Mouse (Mus musculus): Measurements from ENCODE around the gene Clp1. TPM values are rescaled to one million over a fixed set of nuclear protein-coding genes. Genes with fewer than 3 reads are reported as not detected.

The Clp1 gene
- polyA plus RNA-seq, 1 experiment from 2014 or later, result 19.3 TPM

GRCm38 (mm10) chr2:84726716-84727115 lies 434 bp downstream of the Clp1 start:
- Histone ChIP-seq H3K9me3 (ENCODE audit: low read length) (no peaks in the 10 kb centered on the region), H3K4me1 (ENCODE audit: insufficient read depth, low read depth, low read length) (peaks cover 6% of the 10 kb centered on the region; the same call in 1 of the 2 replicates), H3K36me3 (ENCODE audit: insufficient read depth, low read length) (peaks cover 10% of the 10 kb centered on the region; the same call in 1 of the 2 replicates), H3K27me3 (replicated peaks; ENCODE audit: insufficient read depth, low read length) (no peaks in the 10 kb centered on the region), H3K4me2 (replicated peaks; ENCODE audit: low read depth, low read length) (peak overlapping the region; percentile 72), H3K9ac (replicated peaks; ENCODE audit: low read depth) (peak overlapping the region; percentile 62), H3K4me3 (ENCODE audit: low read depth, low read length) (peak overlapping the region; percentile 52), H3K27ac (ENCODE audit: low read length) (peak overlapping the region; percentile 85; the same call in 1 of the 2 replicates)
- DNase-seq (ENCODE audit: low spot score), result no peak
- no peak for ATAC-seq
- TF ChIP-seq CTCF (IDR thresholded peaks at IDR 0.05), result no peak
- TF ChIP-seq EP300 (IDR thresholded peaks at IDR 0.05), result no peak
- WGBS, result 3% methylated on average over 9 of the region's 9 CpGs

GRCm38 (mm10) chr2:84725770-84726169 lies 1.4 kb downstream of the Clp1 start:
- H3K27me3 ChIP-seq (replicated peaks; ENCODE audit: insufficient read depth, low read length), result no peaks in the 10 kb centered on the region
- H3K4me2 ChIP-seq (replicated peaks; ENCODE audit: low read depth, low read length), result no peak overlapping the region
- peaks cover 10% of the 10 kb centered on the region; the same call in 1 of the 2 replicates for H3K36me3 ChIP-seq (ENCODE audit: insufficient read depth, low read length)
- TF ChIP-seq CTCF (IDR thresholded peaks at IDR 0.05) (no peak), EP300 (IDR thresholded peaks at IDR 0.05) (no peak)
- no peak overlapping the region for H3K27ac ChIP-seq (ENCODE audit: low read length)
- H3K4me1 ChIP-seq (ENCODE audit: insufficient read depth, low read depth, low read length), result peaks cover 6% of the 10 kb centered on the region; the same call in 1 of the 2 replicates
- no peak for DNase-seq (ENCODE audit: low spot score)
- H3K9me3 ChIP-seq (ENCODE audit: low read length), result no peaks in the 10 kb centered on the region
- H3K9ac ChIP-seq (replicated peaks; ENCODE audit: low read depth), result no peak overlapping the region
- no peak for ATAC-seq
- 91% methylated on average over 10 of the region's 10 CpGs for WGBS
- 0 out of 2 replicates have a peak overlapping the region, but pooled peaks have one; percentile 52 for H3K4me3 ChIP-seq (ENCODE audit: low read depth, low read length)

GRCm38 (mm10) chr2:84723856-84724255 lies 3.3 kb downstream of the Clp1 start:
- no peak for TF ChIP-seq CTCF (IDR thresholded peaks at IDR 0.05)
- TF ChIP-seq EP300 (IDR thresholded peaks at IDR 0.05), result no peak
- no peaks in the 10 kb centered on the region for H3K9me3 ChIP-seq (ENCODE audit: low read length)
- WGBS, result 91% methylated on average over 14 of the region's 14 CpGs
- H3K4me2 ChIP-seq (replicated peaks; ENCODE audit: low read depth, low read length), result no peak overlapping the region
- peaks cover 10% of the 10 kb centered on the region; the same call in 1 of the 2 replicates for H3K36me3 ChIP-seq (ENCODE audit: insufficient read depth, low read length)
- no peak overlapping the region for H3K4me3 ChIP-seq (ENCODE audit: low read depth, low read length)
- DNase-seq (ENCODE audit: low spot score) (no peak), ATAC-seq (no peak)
- H3K4me1 ChIP-seq (ENCODE audit: insufficient read depth, low read depth, low read length), result peaks cover 6% of the 10 kb centered on the region; the same call in 1 of the 2 replicates
- H3K27ac ChIP-seq (ENCODE audit: low read length), result no peak overlapping the region
- no peaks in the 10 kb centered on the region for H3K27me3 ChIP-seq (replicated peaks; ENCODE audit: insufficient read depth, low read length)
- H3K9ac ChIP-seq (replicated peaks; ENCODE audit: low read depth), result no peak overlapping the region

- WGBS, result 74% methylated on average over 3 of the region's 3 CpGs
- H3K36me3 ChIP-seq (ENCODE audit: insufficient read depth, low read length), result peaks cover 10% of the 10 kb centered on the region; the same call in 1 of the 2 replicates
- H3K9me3 ChIP-seq (ENCODE audit: low read length), result no peaks in the 10 kb centered on the region
- H3K4me3 ChIP-seq (ENCODE audit: low read depth, low read length), result no peak overlapping the region
- peaks cover under 1% of the 10 kb centered on the region; the same call in 1 of the 2 replicates for H3K4me1 ChIP-seq (ENCODE audit: insufficient read depth, low read depth, low read length)
- no peak overlapping the region for H3K4me2 ChIP-seq (replicated peaks; ENCODE audit: low read depth, low read length)
- H3K27ac ChIP-seq (ENCODE audit: low read length), result no peak overlapping the region
- H3K9ac ChIP-seq (replicated peaks; ENCODE audit: low read depth), result no peak overlapping the region
- ATAC-seq, result no peak
- TF ChIP-seq EP300 (IDR thresholded peaks at IDR 0.05), result no peak
- TF ChIP-seq CTCF (IDR thresholded peaks at IDR 0.05), result no peak
- H3K27me3 ChIP-seq (replicated peaks; ENCODE audit: insufficient read depth, low read length), result no peaks in the 10 kb centered on the region
- DNase-seq (ENCODE audit: low spot score), result no peak
Observed at GRCm38 (mm10) chr2:84721182-84721581, 6.0 kb downstream of the Clp1 start.

GRCm38 (mm10) chr2:84720718-84721117 lies 6.4 kb downstream of the Clp1 start:
- H3K27ac ChIP-seq (ENCODE audit: low read length), result no peak overlapping the region
- peaks cover 10% of the 10 kb centered on the region; the same call in 1 of the 2 replicates for H3K36me3 ChIP-seq (ENCODE audit: insufficient read depth, low read length)
- ATAC-seq (no peak), DNase-seq (ENCODE audit: low spot score) (no peak)
- WGBS, result 89% methylated on average over 2 of the region's 2 CpGs
- H3K4me2 ChIP-seq (replicated peaks; ENCODE audit: low read depth, low read length), result no peak overlapping the region
- no peaks in the 10 kb centered on the region for H3K27me3 ChIP-seq (replicated peaks; ENCODE audit: insufficient read depth, low read length)
- no peaks in the 10 kb centered on the region for H3K9me3 ChIP-seq (ENCODE audit: low read length)
- H3K4me3 ChIP-seq (ENCODE audit: low read depth, low read length), result no peak overlapping the region
- no peak for TF ChIP-seq CTCF (IDR thresholded peaks at IDR 0.05)
- TF ChIP-seq EP300 (IDR thresholded peaks at IDR 0.05), result no peak
- no peaks in the 10 kb centered on the region; the same call in 1 of the 2 replicates for H3K4me1 ChIP-seq (ENCODE audit: insufficient read depth, low read depth, low read length)
- H3K9ac ChIP-seq (replicated peaks; ENCODE audit: low read depth), result no peak overlapping the region

- WGBS, result 93% methylated on average over 4 of the region's 4 CpGs
- H3K27ac ChIP-seq (ENCODE audit: low read length), result no peak overlapping the region
- no peak for TF ChIP-seq EP300 (IDR thresholded peaks at IDR 0.05)
- no peak for TF ChIP-seq CTCF (IDR thresholded peaks at IDR 0.05)
- no peak for ATAC-seq
- no peaks in the 10 kb centered on the region for H3K9me3 ChIP-seq (ENCODE audit: low read length)
- H3K4me2 ChIP-seq (replicated peaks; ENCODE audit: low read depth, low read length), result no peak overlapping the region
- H3K27me3 ChIP-seq (replicated peaks; ENCODE audit: insufficient read depth, low read length), result no peaks in the 10 kb centered on the region
- H3K9ac ChIP-seq (replicated peaks; ENCODE audit: low read depth), result no peak overlapping the region
- no peaks in the 10 kb centered on the region for H3K36me3 ChIP-seq (ENCODE audit: insufficient read depth, low read length)
- no peak overlapping the region for H3K4me3 ChIP-seq (ENCODE audit: low read depth, low read length)
- DNase-seq (ENCODE audit: low spot score), result no peak
- no peaks in the 10 kb centered on the region; the same call in 1 of the 2 replicates for H3K4me1 ChIP-seq (ENCODE audit: insufficient read depth, low read depth, low read length)
Observed at GRCm38 (mm10) chr2:84717357-84717756, 9.8 kb downstream of the Clp1 start.

Data from lung, postnatal 0 days (tissue).